Mouse (Mus musculus): ENCODE results near the gene Ugt1a10. TPM values are rescaled to one million over a fixed set of nuclear protein-coding genes. Genes with fewer than 3 reads are reported as not detected.
"Not testable (repeated sequence)": the region's sequence is repeated elsewhere in the genome, so short reads cannot be mapped to it uniquely, and the experiment has no call there.

Ugt1a10 gene
- polyA plus RNA-seq, 1 experiment, result not detected

- Histone ChIP-seq H3K4me3 (replicated peaks) (no peak within 1 kb of the TSS), H3K9me3 (ENCODE audit: control insufficient read depth, low read length) (no peaks in the 10 kb centered on the region), H3K27me3 (ENCODE audit: control insufficient read depth) (no peaks in the 10 kb centered on the region), H3K4me1 (ENCODE audit: control insufficient read depth) (no peaks in the 10 kb centered on the region), H3K36me3 (ENCODE audit: control insufficient read depth) (no peaks in the 10 kb centered on the region)
- no peak for TF ChIP-seq TAL1 (IDR thresholded peaks at IDR 0.05; ENCODE audit: low read length)
Observed at GRCm38 (mm10) chr1:88094941-88095492, 39.8 kb downstream of the Ugt1a10 start, which contains the start of gene Ugt1a7c. Gene Ugt1a7c, plus strand, starts transcription at chr1:88095062.

DNA sequence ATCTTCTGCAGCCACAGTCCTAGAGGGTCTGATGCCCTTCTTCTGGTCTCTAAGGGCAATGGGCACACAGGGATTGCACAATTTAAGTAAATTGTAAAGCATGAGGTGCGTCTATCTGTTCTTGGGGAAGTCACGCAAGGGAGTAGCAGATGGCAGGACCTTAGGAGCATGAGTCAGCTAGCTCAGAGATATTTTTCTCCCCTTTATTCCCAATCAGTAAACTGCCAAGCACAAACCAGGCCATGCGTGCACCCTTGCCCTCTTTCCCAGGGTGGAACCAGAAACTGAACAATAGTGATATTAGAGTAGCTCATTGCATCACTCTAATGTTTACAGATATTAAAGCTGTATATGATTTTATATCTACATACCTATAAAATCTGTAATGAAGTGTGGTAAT, 43.4 kb downstream of the Ugt1a10 start:
- H3K9me3 ChIP-seq (ENCODE audit: control insufficient read depth, low read length); H3K36me3 ChIP-seq (ENCODE audit: control insufficient read depth); H3K27me3 ChIP-seq (ENCODE audit: control insufficient read depth); H3K4me1 ChIP-seq (ENCODE audit: control insufficient read depth); H3K4me3 ChIP-seq (replicated peaks): not testable (repeated sequence)

DNA sequence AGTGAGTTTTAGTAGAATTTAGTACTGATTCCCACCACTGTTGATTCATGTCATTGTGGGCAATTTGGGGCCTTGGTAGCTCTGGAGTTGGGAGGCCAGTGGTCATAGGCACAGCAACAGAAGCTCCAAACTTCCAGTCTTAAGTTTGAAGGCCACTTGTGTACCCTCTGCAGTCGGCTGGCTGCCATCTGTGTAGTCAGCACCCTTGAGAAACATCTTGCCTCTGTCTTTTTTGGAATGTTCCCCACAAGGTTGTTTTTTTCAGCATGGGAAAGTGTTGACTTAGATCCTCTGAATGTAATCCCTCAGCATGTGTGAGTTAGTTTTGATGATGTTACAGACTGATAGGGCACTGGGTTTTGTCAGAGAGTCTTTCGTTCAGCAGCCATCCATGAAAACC, 44.5 kb downstream of the Ugt1a10 start:
- not testable (repeated sequence) for H3K9me3 ChIP-seq (ENCODE audit: control insufficient read depth, low read length); H3K4me3 ChIP-seq (replicated peaks); H3K4me1 ChIP-seq (ENCODE audit: control insufficient read depth); H3K36me3 ChIP-seq (ENCODE audit: control insufficient read depth); H3K27me3 ChIP-seq (ENCODE audit: control insufficient read depth)

- not testable (repeated sequence) for H3K36me3 ChIP-seq (ENCODE audit: control insufficient read depth); H3K4me1 ChIP-seq (ENCODE audit: control insufficient read depth); H3K9me3 ChIP-seq (ENCODE audit: control insufficient read depth, low read length); H3K27me3 ChIP-seq (ENCODE audit: control insufficient read depth)
- H3K4me3 ChIP-seq (replicated peaks), result peak within 1 kb of the TSS; percentile 6
Observed at GRCm38 (mm10) chr1:88103019-88103418, 47.8 kb downstream of the Ugt1a10 start, which contains the start of gene Ugt1a6b. Gene Ugt1a6b, plus strand, starts transcription at chr1:88103252.

- H3K4me1 ChIP-seq (ENCODE audit: control insufficient read depth); H3K9me3 ChIP-seq (ENCODE audit: control insufficient read depth, low read length); H3K36me3 ChIP-seq (ENCODE audit: control insufficient read depth); H3K27me3 ChIP-seq (ENCODE audit: control insufficient read depth): not testable (repeated sequence)
- H3K4me3 ChIP-seq (replicated peaks), result peak overlapping the region; percentile 6
Observed at GRCm38 (mm10) chr1:88103697-88104468, 48.7 kb downstream of the Ugt1a10 start.

- peaks cover 2% of the 10 kb centered on the region; the same call in 1 of the 2 replicates for H3K4me1 ChIP-seq (ENCODE audit: control insufficient read depth)
- no peaks in the 10 kb centered on the region for H3K36me3 ChIP-seq (ENCODE audit: control insufficient read depth)
- H3K4me3 ChIP-seq (replicated peaks), result no peak overlapping the region
- H3K27me3 ChIP-seq (ENCODE audit: control insufficient read depth), result no peaks in the 10 kb centered on the region
- no peak for TF ChIP-seq GATA1 (IDR thresholded peaks at IDR 0.05; ENCODE audit: low read length)
- TF ChIP-seq TAL1 (IDR thresholded peaks at IDR 0.05; ENCODE audit: low read length), result no peak
- no peaks in the 10 kb centered on the region for H3K9me3 ChIP-seq (ENCODE audit: control insufficient read depth, low read length)
Observed at GRCm38 (mm10) chr1:88104667-88105430, 49.7 kb downstream of the Ugt1a10 start.

DNA sequence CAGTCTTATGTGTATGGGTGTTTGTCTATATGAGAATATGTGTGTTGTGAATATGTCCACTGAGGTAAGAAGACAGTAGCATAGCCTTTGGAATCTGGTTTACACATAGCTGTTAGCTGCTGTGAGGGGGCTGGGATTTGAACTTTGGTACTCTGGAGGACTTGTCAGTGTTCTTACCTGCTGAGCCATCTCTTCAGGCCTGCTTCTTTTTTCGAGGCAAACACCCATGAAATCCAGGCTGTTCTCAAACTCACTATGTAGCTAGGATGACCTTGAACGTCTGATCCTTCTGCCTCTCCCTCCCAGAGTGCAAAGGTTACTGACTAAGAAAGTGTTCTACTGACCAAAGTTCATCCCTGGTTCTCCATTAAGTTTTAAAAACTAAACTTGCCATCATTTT, 50.5 kb downstream of the Ugt1a10 start:
- Histone ChIP-seq H3K9me3 (ENCODE audit: control insufficient read depth, low read length) (no peaks in the 10 kb centered on the region), H3K36me3 (ENCODE audit: control insufficient read depth) (no peaks in the 10 kb centered on the region), H3K27me3 (ENCODE audit: control insufficient read depth) (no peaks in the 10 kb centered on the region), H3K4me1 (ENCODE audit: control insufficient read depth) (peaks cover 2% of the 10 kb centered on the region; the same call in 1 of the 2 replicates), H3K4me3 (replicated peaks) (no peak overlapping the region)
- TF ChIP-seq GATA1 (IDR thresholded peaks at IDR 0.05; ENCODE audit: low read length) (no peak), TAL1 (IDR thresholded peaks at IDR 0.05; ENCODE audit: low read length) (no peak)

DNA sequence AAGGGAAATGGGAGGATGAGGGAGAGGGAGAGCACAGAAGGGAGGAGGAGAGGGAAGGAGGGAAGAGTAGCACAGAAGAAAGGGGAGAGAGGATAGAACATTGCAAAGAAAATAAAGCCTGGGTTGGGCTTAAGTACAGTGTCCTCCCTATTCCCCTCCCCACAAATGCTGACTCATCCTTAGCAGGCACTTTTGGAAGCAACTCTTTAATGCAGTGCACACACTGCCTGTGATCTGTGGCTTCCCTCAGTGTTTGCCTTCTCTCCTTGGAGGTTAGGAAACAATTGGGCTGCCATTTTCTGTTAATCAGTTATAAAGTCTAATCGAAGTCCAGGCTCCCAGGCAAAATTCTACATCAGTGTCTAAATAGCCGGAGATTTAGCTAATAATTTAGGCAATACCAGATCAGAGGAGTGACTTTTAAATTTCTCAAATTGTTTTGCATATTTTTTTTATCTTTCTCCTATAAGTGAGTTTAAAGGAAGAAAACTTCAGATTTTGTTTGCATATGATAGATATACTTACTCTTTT, 53.9 kb downstream of the Ugt1a10 start:
- H3K4me3 ChIP-seq (replicated peaks), result not testable (repeated sequence)

GRCm38 (mm10) chr1:88109604-88110003, 54.4 kb downstream of the Ugt1a10 start:
- H3K4me3 ChIP-seq (replicated peaks); H3K36me3 ChIP-seq (ENCODE audit: control insufficient read depth); H3K9me3 ChIP-seq (ENCODE audit: control insufficient read depth, low read length); H3K27me3 ChIP-seq (ENCODE audit: control insufficient read depth); H3K4me1 ChIP-seq (ENCODE audit: control insufficient read depth): not testable (repeated sequence)

More for the DNA sequence above, 53.9 kb downstream of the Ugt1a10 start:
- not testable (repeated sequence) for H3K4me1 ChIP-seq (ENCODE audit: control insufficient read depth); H3K9me3 ChIP-seq (ENCODE audit: control insufficient read depth, low read length); H3K36me3 ChIP-seq (ENCODE audit: control insufficient read depth); H3K27me3 ChIP-seq (ENCODE audit: control insufficient read depth)

- not testable (repeated sequence) for H3K4me1 ChIP-seq (ENCODE audit: control insufficient read depth); H3K27me3 ChIP-seq (ENCODE audit: control insufficient read depth); H3K9me3 ChIP-seq (ENCODE audit: control insufficient read depth, low read length); H3K4me3 ChIP-seq (replicated peaks); H3K36me3 ChIP-seq (ENCODE audit: control insufficient read depth)
Observed at GRCm38 (mm10) chr1:88112769-88113168, 57.6 kb downstream of the Ugt1a10 start.

- H3K4me1 ChIP-seq (ENCODE audit: control insufficient read depth); H3K4me3 ChIP-seq (replicated peaks); H3K9me3 ChIP-seq (ENCODE audit: control insufficient read depth, low read length); H3K27me3 ChIP-seq (ENCODE audit: control insufficient read depth); H3K36me3 ChIP-seq (ENCODE audit: control insufficient read depth): not testable (repeated sequence)
Observed at GRCm38 (mm10) chr1:88120550-88120949, 65.4 kb downstream of the Ugt1a10 start.

GRCm38 (mm10) chr1:88121521-88121920, 66.3 kb downstream of the Ugt1a10 start:
- H3K4me1 ChIP-seq (ENCODE audit: control insufficient read depth); H3K9me3 ChIP-seq (ENCODE audit: control insufficient read depth, low read length); H3K27me3 ChIP-seq (ENCODE audit: control insufficient read depth); H3K4me3 ChIP-seq (replicated peaks); H3K36me3 ChIP-seq (ENCODE audit: control insufficient read depth): not testable (repeated sequence)

- not testable (repeated sequence) for H3K27me3 ChIP-seq (ENCODE audit: control insufficient read depth); H3K36me3 ChIP-seq (ENCODE audit: control insufficient read depth); H3K9me3 ChIP-seq (ENCODE audit: control insufficient read depth, low read length); H3K4me3 ChIP-seq (replicated peaks); H3K4me1 ChIP-seq (ENCODE audit: control insufficient read depth)
Observed at GRCm38 (mm10) chr1:88125827-88126360, 70.7 kb downstream of the Ugt1a10 start.

Data from erythroblast, embryonic 14.5 days (primary cell).